Mouse (Mus musculus) right cerebral cortex, adult 18-20 months (tissue): ENCODE results near the gene B3galt5.
"Not testable (repeated sequence)": the region's sequence is repeated elsewhere in the genome, so short reads cannot be mapped to it uniquely, and the experiment has no call there.

Source experiments
- DNase-seq: peaks from one replicate; pipeline ENCODE4 v3.0.0; 2022; ENCODE audit warnings: mixed read lengths

B3galt5 gene

GRCm38 (mm10) chr16:96272929-96273619 is 37.5 kb downstream of the B3galt5 start:
- DNase-seq: peak; percentile 43

- DNase-seq: no peak
Measured at GRCm38 (mm10) chr16:96276596-96276995, 41.0 kb downstream of the B3galt5 start.

GRCm38 (mm10) chr16:96278491-96279224 is 43.1 kb downstream of the B3galt5 start:
- peak; percentile 37 for DNase-seq

- DNase-seq: peak; percentile 71
Measured at GRCm38 (mm10) chr16:96280719-96281605, 45.4 kb downstream of the B3galt5 start.

GRCm38 (mm10) chr16:96282566-96282965 is 47.0 kb downstream of the B3galt5 start:
- no peak for DNase-seq

GRCm38 (mm10) chr16:96291885-96292284 is 56.3 kb downstream of the B3galt5 start:
- no peak for DNase-seq

- no peak for DNase-seq
Measured at GRCm38 (mm10) chr16:96292530-96293173, 57.1 kb downstream of the B3galt5 start.

GRCm38 (mm10) chr16:96298075-96298474 is 62.5 kb downstream of the B3galt5 start:
- no peak for DNase-seq

- no peak for DNase-seq
Measured at GRCm38 (mm10) chr16:96298574-96298973, 63.0 kb downstream of the B3galt5 start.

- DNase-seq: no peak
Measured at GRCm38 (mm10) chr16:96303356-96303755, 67.8 kb downstream of the B3galt5 start.

GRCm38 (mm10) chr16:96304438-96304837 is 68.8 kb downstream of the B3galt5 start:
- DNase-seq: no peak

GRCm38 (mm10) chr16:96306905-96307304 is 71.3 kb downstream of the B3galt5 start:
- no peak for DNase-seq

GRCm38 (mm10) chr16:96317803-96318202 is 82.2 kb downstream of the B3galt5 start:
- DNase-seq: no peak

- DNase-seq: no peak
Measured at GRCm38 (mm10) chr16:96322739-96323138, 87.1 kb downstream of the B3galt5 start.

- DNase-seq: no peak
Measured at GRCm38 (mm10) chr16:96323166-96323565, 87.6 kb downstream of the B3galt5 start.

GRCm38 (mm10) chr16:96326110-96326999 is 90.8 kb downstream of the B3galt5 start:
- DNase-seq: peak; percentile 42

- DNase-seq: not testable (repeated sequence)
Measured at GRCm38 (mm10) chr16:96327251-96327650, 91.7 kb downstream of the B3galt5 start.

- DNase-seq: no peak
Measured at GRCm38 (mm10) chr16:96339570-96339969, 104.0 kb downstream of the B3galt5 start.

- peak; percentile 38 for DNase-seq
Measured at GRCm38 (mm10) chr16:96341269-96341668, 105.7 kb downstream of the B3galt5 start.

- DNase-seq: no peak
Measured at GRCm38 (mm10) chr16:96341945-96342344, 106.3 kb downstream of the B3galt5 start.

GRCm38 (mm10) chr16:96345117-96345516 is 109.5 kb downstream of the B3galt5 start:
- DNase-seq: peak; percentile 82

- DNase-seq: no peak
Measured at GRCm38 (mm10) chr16:96348070-96348469, 112.5 kb downstream of the B3galt5 start.
